Mouse (Mus musculus): ENCODE measurements around the gene Clpp. TPM values are rescaled to one million over a fixed set of nuclear protein-coding genes. Genes with fewer than 3 reads are reported as not detected.

Gene Clpp
- polyA plus RNA-seq, 1 experiment from 2014 or later: 136 TPM

- H3K9ac ChIP-seq: peak overlapping the region; percentile 77; the same call in 1 of the 2 replicates
- H3K36me3 ChIP-seq: peaks cover 15% of the 10 kb centered on the region
- H3K4me1 ChIP-seq: peaks cover 15% of the 10 kb centered on the region
- no peaks in the 10 kb centered on the region for H3K27me3 ChIP-seq
- peak overlapping the region; percentile 75 for H3K4me3 ChIP-seq
- H3K27ac ChIP-seq: peak overlapping the region; percentile 93
- no peak for ATAC-seq (ENCODE audit: low FRiP score)
- H3K9me3 ChIP-seq (replicated peaks): no peaks in the 10 kb centered on the region
- 72% methylated on average over 13 of the region's 13 CpGs for WGBS
- H3K4me2 ChIP-seq (replicated peaks): peak overlapping the region; percentile 81
Measured at GRCm38 (mm10) chr17:57012245-57012795, 22.2 kb downstream of the Clpp start.

- Histone ChIP-seq H3K9ac (no peak overlapping the region), H3K9me3 (replicated peaks) (no peaks in the 10 kb centered on the region), H3K27ac (no peak overlapping the region), H3K27me3 (no peaks in the 10 kb centered on the region), H3K36me3 (peaks cover 50% of the 10 kb centered on the region), H3K4me2 (replicated peaks) (no peak overlapping the region), H3K4me3 (no peak overlapping the region), H3K4me1 (no peaks in the 10 kb centered on the region)
- ATAC-seq (ENCODE audit: low FRiP score): no peak
- WGBS: 82% methylated on average over 2 of the region's 2 CpGs
Measured at GRCm38 (mm10) chr17:57019693-57020092, 29.6 kb downstream of the Clpp start.

GRCm38 (mm10) chr17:57020960-57021359 lies 30.9 kb downstream of the Clpp start:
- no peak overlapping the region for H3K4me2 ChIP-seq (replicated peaks)

GRCm38 (mm10) chr17:57027471-57027870 lies 37.4 kb downstream of the Clpp start:
- H3K27ac ChIP-seq: no peak overlapping the region
- H3K9ac ChIP-seq: no peak overlapping the region
- 90% methylated on average over 4 of the region's 4 CpGs for WGBS
- H3K27me3 ChIP-seq: no peaks in the 10 kb centered on the region
- peaks cover 65% of the 10 kb centered on the region for H3K36me3 ChIP-seq
- no peak overlapping the region for H3K4me3 ChIP-seq
- no peak overlapping the region for H3K4me2 ChIP-seq (replicated peaks)
- H3K9me3 ChIP-seq (replicated peaks): no peaks in the 10 kb centered on the region
- ATAC-seq (ENCODE audit: low FRiP score): no peak
- H3K4me1 ChIP-seq: peaks cover 20% of the 10 kb centered on the region

More at GRCm38 (mm10) chr17:57020960-57021359, 30.9 kb downstream of the Clpp start:
- Histone ChIP-seq H3K9me3 (replicated peaks) (no peaks in the 10 kb centered on the region), H3K36me3 (peaks cover 62% of the 10 kb centered on the region), H3K4me3 (no peak overlapping the region), H3K27ac (no peak overlapping the region), H3K9ac (no peak overlapping the region), H3K27me3 (no peaks in the 10 kb centered on the region), H3K4me1 (no peaks in the 10 kb centered on the region)
- 94% methylated on average over 5 of the region's 5 CpGs for WGBS
- ATAC-seq (ENCODE audit: low FRiP score): no peak

- H3K9me3 ChIP-seq (replicated peaks): no peaks in the 10 kb centered on the region
- ATAC-seq (ENCODE audit: low FRiP score): no peak
- peak overlapping the region; percentile 95 for H3K4me2 ChIP-seq (replicated peaks)
- H3K4me3 ChIP-seq: peak overlapping the region; percentile 97
- peaks cover 22% of the 10 kb centered on the region for H3K4me1 ChIP-seq
- WGBS: 55% methylated on average over 8 of the region's 8 CpGs
- no peak overlapping the region for H3K27ac ChIP-seq
- H3K36me3 ChIP-seq: peaks cover 42% of the 10 kb centered on the region
- peak overlapping the region; percentile 100 for H3K9ac ChIP-seq
- H3K27me3 ChIP-seq: 0 out of 2 replicates have a peak, but pooled peaks cover 2% of the 10 kb centered on the region
Measured at GRCm38 (mm10) chr17:57029691-57030090, 39.6 kb downstream of the Clpp start.

- peak within 1 kb of the TSS; percentile 97 for H3K4me3 ChIP-seq
- peak within 1 kb of the TSS; percentile 95 for H3K4me2 ChIP-seq (replicated peaks)
- H3K4me1 ChIP-seq: peaks cover 22% of the 10 kb centered on the region
- no peaks in the 10 kb centered on the region for H3K9me3 ChIP-seq (replicated peaks)
- peak within 1 kb of the TSS; percentile 100 for H3K9ac ChIP-seq
- no peak for ATAC-seq (ENCODE audit: low FRiP score)
- WGBS: under 1% methylated on average over 77 of the region's 99 CpGs
- peaks cover 28% of the 10 kb centered on the region for H3K36me3 ChIP-seq
- peak within 1 kb of the TSS; percentile 97 for H3K27ac ChIP-seq
- 0 out of 2 replicates have a peak, but pooled peaks cover 5% of the 10 kb centered on the region for H3K27me3 ChIP-seq
Measured at GRCm38 (mm10) chr17:57030931-57031660, 41.0 kb downstream of the Clpp start, which contains the start of gene Khsrp. Gene Khsrp (minus strand): TSS chr17:57031522.

GRCm38 (mm10) chr17:57031661-57032420 lies 41.7 kb downstream of the Clpp start:
- peak overlapping the region; percentile 69 for H3K27ac ChIP-seq
- H3K27me3 ChIP-seq: 0 out of 2 replicates have a peak, but pooled peaks cover 5% of the 10 kb centered on the region
- ATAC-seq (ENCODE audit: low FRiP score): peak; percentile 99
- peaks cover 22% of the 10 kb centered on the region for H3K4me1 ChIP-seq
- peak overlapping the region; percentile 55 for H3K4me2 ChIP-seq (replicated peaks)
- no peaks in the 10 kb centered on the region for H3K9me3 ChIP-seq (replicated peaks)
- H3K4me3 ChIP-seq: peak overlapping the region; percentile 97
- H3K36me3 ChIP-seq: peaks cover 21% of the 10 kb centered on the region
- H3K9ac ChIP-seq: peak overlapping the region; percentile 61
- under 1% methylated on average over 38 of the region's 38 CpGs for WGBS

- Histone ChIP-seq H3K36me3 (peaks cover 11% of the 10 kb centered on the region), H3K4me2 (replicated peaks) (0 out of 2 replicates have a peak overlapping the region, but pooled peaks have one; percentile 1), H3K4me3 (0 out of 2 replicates have a peak overlapping the region, but pooled peaks have one; percentile 0), H3K9ac (no peak overlapping the region), H3K27me3 (peaks cover 9% of the 10 kb centered on the region), H3K9me3 (replicated peaks) (no peaks in the 10 kb centered on the region), H3K27ac (peak overlapping the region; percentile 69; the same call in 1 of the 2 replicates), H3K4me1 (peaks cover 25% of the 10 kb centered on the region)
- no peak for ATAC-seq (ENCODE audit: low FRiP score)
- WGBS: 85% methylated on average over 4 of the region's 4 CpGs
Measured at GRCm38 (mm10) chr17:57032854-57033253, 42.7 kb downstream of the Clpp start.

- Histone ChIP-seq H3K9ac (no peak overlapping the region), H3K36me3 (no peaks in the 10 kb centered on the region)
Measured at GRCm38 (mm10) chr17:57038978-57039377, 48.9 kb downstream of the Clpp start.

GRCm38 (mm10) chr17:57041554-57041953 lies 51.4 kb downstream of the Clpp start, which contains the start of gene Slc25a41:
Gene Slc25a41 (minus strand): TSS chr17:57041654.
- Histone ChIP-seq H3K27me3 (peaks cover 11% of the 10 kb centered on the region), H3K4me3 (no peak within 1 kb of the TSS), H3K9me3 (replicated peaks) (no peaks in the 10 kb centered on the region), H3K36me3 (peaks cover 10% of the 10 kb centered on the region; the same call in 1 of the 2 replicates), H3K4me1 (0 out of 2 replicates have a peak, but pooled peaks cover 2% of the 10 kb centered on the region), H3K9ac (no peak within 1 kb of the TSS), H3K27ac (no peak within 1 kb of the TSS), H3K4me2 (replicated peaks) (no peak within 1 kb of the TSS)
- WGBS: 72% methylated on average over 8 of the region's 8 CpGs
- ATAC-seq (ENCODE audit: low FRiP score): no peak

More at GRCm38 (mm10) chr17:57038978-57039377, 48.9 kb downstream of the Clpp start:
- peaks cover 16% of the 10 kb centered on the region for H3K27me3 ChIP-seq
- H3K27ac ChIP-seq: no peak overlapping the region
- H3K4me2 ChIP-seq (replicated peaks): no peak overlapping the region
- 35% methylated on average over 8 of the region's 8 CpGs for WGBS
- no peak for ATAC-seq (ENCODE audit: low FRiP score)
- H3K9me3 ChIP-seq (replicated peaks): no peaks in the 10 kb centered on the region
- 0 out of 2 replicates have a peak, but pooled peaks cover 2% of the 10 kb centered on the region for H3K4me1 ChIP-seq
- no peak overlapping the region for H3K4me3 ChIP-seq
